Mouse (Mus musculus): Measurements from ENCODE around the gene Tmem182. TPM values are rescaled to one million over a fixed set of nuclear protein-coding genes. Genes with fewer than 3 reads are reported as not detected.

Tmem182 gene
- polyA plus RNA-seq (2012; rRNA removed), result 0.18 and 0.65 TPM in 2 replicates

GRCm38 (mm10) chr1:40805351-40805750 lies at the start of gene Tmem182:
Gene Tmem182, plus strand, starts transcription at chr1:40805601.

DNA sequence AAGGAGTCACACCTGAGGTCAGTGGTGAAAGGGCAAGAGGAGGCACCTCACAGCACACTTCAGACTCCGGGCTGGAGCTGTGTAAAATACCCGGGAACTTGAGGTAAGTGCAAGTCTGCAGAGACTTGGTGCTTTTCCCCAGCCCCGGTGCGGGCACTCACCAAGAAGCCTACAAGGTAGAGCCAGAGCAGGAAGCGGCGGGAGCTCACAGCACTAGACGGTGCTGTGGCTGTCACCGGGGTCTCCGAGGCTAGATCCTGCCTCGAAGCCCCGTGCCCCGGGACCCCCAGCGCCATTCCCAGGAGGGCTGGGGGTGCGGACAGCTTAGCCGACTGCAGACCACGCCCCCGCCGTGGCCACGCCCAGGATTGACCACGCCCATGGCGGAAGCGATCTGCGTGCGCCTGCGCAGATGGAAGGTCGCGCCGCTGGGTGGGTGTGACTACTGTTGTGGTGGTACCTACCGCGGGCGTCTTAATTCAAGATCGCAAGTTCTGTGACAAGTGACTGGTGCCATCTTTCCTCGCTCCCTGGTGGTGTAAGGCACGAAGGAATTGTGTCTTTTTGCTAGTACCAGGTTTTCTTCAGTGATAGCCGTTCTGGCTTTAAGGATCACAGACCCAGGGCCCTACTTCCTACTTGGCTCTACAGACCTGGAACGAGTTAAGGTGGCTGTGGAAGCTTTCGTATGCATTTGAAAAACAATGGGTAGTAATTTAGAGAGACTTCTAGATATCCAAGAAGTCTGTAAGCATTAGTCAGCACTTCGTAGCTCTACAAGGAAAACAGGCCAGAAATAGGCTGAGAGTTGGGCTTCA lies 14.9 kb upstream of the Tmem182 start, which contains the start of gene Mfsd9:
TSS of gene Mfsd9 (minus strand) at position 364 of the 818 bp plus-strand sequence.

Other genes starting within 250 kb of the Tmem182 start
- not detected in 2 replicates for gene Slc9a4, start 225.5 kb upstream of the Tmem182 start, polyA plus RNA-seq (2012; rRNA removed)
- gene Slc9a2, start 125.0 kb upstream of the Tmem182 start, polyA plus RNA-seq (2012; rRNA removed), result 0.05 and 0.09 TPM in 2 replicates
- 1.1 and 1.8 TPM in 2 replicates for gene Mfsd9, start 14.9 kb upstream of the Tmem182 start, polyA plus RNA-seq (2012; rRNA removed)

All from central nervous system, embryonic 11.5 days (tissue).